8 mouse cellular contexts compared by ENCODE assay signal in the genomic region with DNA sequence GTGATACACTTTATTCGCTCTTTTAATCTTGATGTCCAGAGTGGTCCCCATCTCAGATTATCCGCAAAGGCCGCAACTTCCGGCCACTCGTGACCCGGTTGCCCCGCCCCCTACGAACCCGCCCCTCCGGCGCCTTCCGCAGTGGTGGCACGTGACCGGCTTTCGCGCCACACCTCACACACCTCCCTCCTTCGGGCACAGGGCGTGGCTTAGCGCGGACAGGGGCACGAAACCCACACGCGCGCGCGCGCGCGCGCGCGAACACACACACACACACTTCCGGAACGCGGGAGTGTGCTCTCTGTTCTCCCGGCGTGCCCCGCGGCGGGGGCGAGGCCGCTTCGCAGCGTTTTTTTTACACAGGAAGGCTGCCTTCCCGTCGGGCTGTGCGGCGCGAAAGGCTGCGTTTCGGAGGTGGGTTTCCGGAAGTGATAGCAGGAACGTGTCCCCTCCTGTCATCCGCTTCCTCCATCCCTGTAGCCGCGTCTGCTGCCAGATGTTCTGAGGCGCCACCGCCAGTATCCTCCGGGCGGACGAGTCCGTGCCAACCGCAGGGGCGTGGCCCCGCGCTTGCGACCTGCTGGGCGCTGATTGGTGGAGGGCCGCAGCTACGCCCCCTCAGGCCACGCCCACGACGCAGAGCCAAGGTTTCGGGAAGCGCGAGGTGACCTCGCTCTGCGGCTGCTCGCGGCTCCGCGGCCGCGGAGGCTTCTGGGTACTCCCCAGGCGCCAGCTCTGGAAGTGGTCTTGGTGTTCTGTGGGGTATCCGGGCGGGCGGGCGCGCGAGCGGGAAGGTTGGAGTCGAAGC. TPM values are rescaled to one million over a fixed set of nuclear protein-coding genes. Genes with fewer than 3 reads are reported as not detected.
DNase-seq lines count a peak whose midpoint lies in the region; ATAC-seq and TF ChIP-seq lines count a peak whose summit lies in the region.

TSS of gene Vps26c (minus strand) at position 487 of the 808 bp plus-strand sequence.

- H3K4me1 ChIP-seq in hindbrain, embryonic 13.5 days (replicated peaks), result peaks cover 30% of the 10 kb centered on the region

- peak within 1 kb of the TSS; percentile 96 for H3K27ac ChIP-seq in hindbrain, embryonic 13.5 days

- under 1% methylated on average over 93 of the region's 93 CpGs for WGBS in hindbrain, embryonic 13.5 days

- peak; percentile 86 for ATAC-seq in Patski
- peak; percentile 94 for ATAC-seq in hindbrain, embryonic 13.5 days (ENCODE audit: low FRiP score)

- DNase-seq in Patski (ENCODE audit: low read depth, low spot score), result peak; percentile 73
- peak; percentile 98 for DNase-seq in cerebellum, postnatal 14 days
- peak; percentile 96 for DNase-seq in frontal cortex, postnatal 14 days (ENCODE audit: low spot score in 2 of 2)
- DNase-seq in layer of hippocampus, postnatal 25 days (ENCODE audit: extremely low spot score in 1 of 2, low spot score in 1 of 2), result peak; percentile 84 to 96
- DNase-seq in lung, postnatal 25 days (ENCODE audit: low spot score), result peak; percentile 96
- DNase-seq in retina, embryonic 14.5 days (ENCODE audit: low spot score), result peak; percentile 97
- peak; percentile 98 for DNase-seq in thymus, postnatal 4 days

- POLR2A ChIA-PET in Patski (lab: Charles Lee), result interaction anchor here (0.6 to 1.6 kb wide), 2 partner anchors 21 to 43 kb away, joined by 3 read pairs; no protein-coding TSS in a partner anchor

- H3K36me3 ChIP-seq in hindbrain, embryonic 13.5 days, result no peaks in the 10 kb centered on the region

- H3K4me2 ChIP-seq in hindbrain, embryonic 13.5 days, result peak within 1 kb of the TSS; percentile 76

- CTCF ChIA-PET in Patski (lab: Charles Lee), result interaction anchor here (0.9 to 1.2 kb wide), 2 partner anchors 10 to 42 kb away, joined by 3 to 4 read pairs; no protein-coding TSS in a partner anchor

- no peak for TF ChIP-seq CTCF in Patski (IDR thresholded peaks at IDR 0.05)

- no peaks in the 10 kb centered on the region for H3K9me3 ChIP-seq in hindbrain, embryonic 13.5 days

- no peaks in the 10 kb centered on the region for H3K27me3 ChIP-seq in Patski
- H3K27me3 ChIP-seq in hindbrain, embryonic 13.5 days, result no peaks in the 10 kb centered on the region

- peak within 1 kb of the TSS; percentile 90 for H3K9ac ChIP-seq in hindbrain, embryonic 13.5 days

- peak within 1 kb of the TSS; percentile 80 for H3K4me3 ChIP-seq in hindbrain, embryonic 13.5 days

- in situ Hi-C loops in Patski (cut with MboI; ENCODE audit: low pct_unique_long_range_greater_than_20kb), result loop anchor here (5.0 kb wide), 1 partner anchor 36 kb away; no protein-coding TSS in a partner anchor

RNA-seq across cellular contexts. Expression of gene Vps26c, which starts in this region (rescaled TPM):
- 61.3 TPM for polyA plus RNA-seq in Patski (2021)
- polyA plus RNA-seq in hindbrain, embryonic 13.5 days (2015; fragmentation: Nextera tagmentation; extraction: Ambion mirVana), result 83.3 and 85.2 TPM in 2 replicates
- total RNA-seq in layer of hippocampus, postnatal 25 days (2021), result 10 to 100 TPM; 31.9 to 34.6 TPM

Comparison
In these comparisons a context has a peak if more than half of its experiments do, and no peak if none do; other contexts are left out.
1. Peak in every context shown above with its lines: DNase-seq, ATAC-seq, H3K4me3 ChIP-seq and H3K27ac ChIP-seq.